Mouse (Mus musculus) CH12.LX (cell line): ENCODE measurements at regions not wholly inside any gene's neighbourhood (a gene's known extent, or its start where the extent isn't known, plus 50 kb on each side); places are given as distances from the start of the nearest gene placed in this dataset.

ENCODE experiments used
- DNase-seq: peaks from one replicate; pipeline ENCODE4 v3.0.0-alpha.2; 2013; ENCODE audit errors: extremely low read depth
- H3K27ac ChIP-seq: 2 replicates; pipeline ENCODE4 v1.5.1; 2012; ENCODE audit warnings: low read depth, mild to moderate bottlenecking, control low read depth, moderate library complexity; ENCODE audit not compliant: insufficient read depth
- H3K27me3 ChIP-seq: replicated peaks from 2 replicates; pipeline ENCODE3; 2012; ENCODE audit warnings: inconsistent platforms
- H3K36me3 ChIP-seq, 2 experiments: replicated peaks in 1 of 2; 2 replicates each; pipeline versions ENCODE3 to v1.6.1; 2012; ENCODE audit warnings: inconsistent platforms in 1 of 2, low read length in 1 of 2, mild to moderate bottlenecking in 1 of 2, mixed read lengths in 1 of 2, moderate library complexity in 1 of 2; ENCODE audit not compliant: control insufficient read depth in 1 of 2, insufficient read depth in 1 of 2
- H3K4me1 ChIP-seq, 2 experiments: 2 replicates each; pipeline ENCODE4 v1.6.1; 2012; ENCODE audit warnings: inconsistent platforms in 1 of 2, moderate library complexity in 1 of 2; ENCODE audit not compliant: insufficient read depth in 2 of 2, control insufficient read depth in 1 of 2
- H3K4me2 ChIP-seq: 2 replicates; pipeline ENCODE4 v1.6.1; 2012; ENCODE audit warnings: low read depth, mild to moderate bottlenecking, control low read depth; ENCODE audit not compliant: poor library complexity, insufficient read depth, severe bottlenecking
- H3K4me3 ChIP-seq, 3 experiments: fragments of 150-350 bp in 1 of 3; sonication (generic) in 1 of 3; replicated peaks in 1 of 3; 2 replicates each; pipeline versions ENCODE3 to v1.5.1; 2011 to 2012; ENCODE audit warnings: low read depth in 2 of 3, low read length in 2 of 3, mild to moderate bottlenecking in 2 of 3, moderate library complexity in 2 of 3, control low read depth in 1 of 3, improper control_type of control experiment in 1 of 3, inconsistent platforms in 1 of 3, mixed read lengths in 1 of 3; ENCODE audit not compliant: poor library complexity in 1 of 3
- H3K79me2 ChIP-seq: replicated peaks from 2 replicates; pipeline ENCODE4 v1.6.1; 2012; ENCODE audit warnings: mild to moderate bottlenecking, moderate library complexity; ENCODE audit not compliant: control insufficient read depth, poor library complexity, insufficient read depth, severe bottlenecking; ENCODE audit errors: extremely low read depth
- H3K9ac ChIP-seq: 2 replicates; pipeline ENCODE4 v1.6.1; 2012; ENCODE audit warnings: low read depth, mild to moderate bottlenecking, control low read depth, moderate library complexity; ENCODE audit not compliant: insufficient read depth
- H3K9me3 ChIP-seq: replicated peaks from 2 replicates; pipeline ENCODE3; 2012; ENCODE audit warnings: low read length, inconsistent platforms, mixed read lengths
- BHLHE40 ChIP-seq: IDR thresholded peaks from 2 replicates; pipeline ENCODE4 v1.6.1; 2011; ENCODE audit warnings: mild to moderate bottlenecking, low read depth, low read length, improper control_type of control experiment
- CHD1 ChIP-seq: IDR thresholded peaks from 2 replicates; pipeline ENCODE4 v1.6.1; 2012; ENCODE audit warnings: low read depth, low read length, improper control_type of control experiment, inconsistent platforms
- E2F4 ChIP-seq: IDR thresholded peaks from 2 replicates; pipeline ENCODE4 v1.6.1; 2011; ENCODE audit warnings: low read depth, low read length, improper control_type of control experiment; ENCODE audit not compliant: insufficient replicate concordance
- ELF1 ChIP-seq: IDR thresholded peaks from 2 replicates; pipeline ENCODE4 v1.6.1; 2014; ENCODE audit warnings: low read depth, mild to moderate bottlenecking, inconsistent platforms, low read length, improper control_type of control experiment
- EP300 ChIP-seq: IDR thresholded peaks from 2 replicates; pipeline ENCODE4 v1.6.1; 2011; ENCODE audit warnings: low read length, improper control_type of control experiment
- HCFC1 ChIP-seq: IDR thresholded peaks from 2 replicates; pipeline ENCODE4 v1.6.1; 2012; ENCODE audit warnings: low read depth, mild to moderate bottlenecking, inconsistent platforms, low read length, improper control_type of control experiment
- JUN ChIP-seq: IDR thresholded peaks from 2 replicates; pipeline ENCODE4 v1.6.1; 2011; ENCODE audit warnings: low read depth, mild to moderate bottlenecking, low read length, improper control_type of control experiment, moderate library complexity; ENCODE audit not compliant: insufficient read depth
- JUND ChIP-seq: conservative IDR thresholded peaks from 2 replicates; pipeline ENCODE4 v1.6.1; 2011; ENCODE audit warnings: low read depth, low read length, improper control_type of control experiment
- KAT2A ChIP-seq: IDR thresholded peaks from 2 replicates; pipeline ENCODE4 v1.6.1; 2012; ENCODE audit warnings: low read length, improper control_type of control experiment, inconsistent platforms; ENCODE audit not compliant: insufficient replicate concordance
- MAFK ChIP-seq: IDR thresholded peaks from 2 replicates; pipeline ENCODE4 v1.6.1; 2011; ENCODE audit warnings: low read length, improper control_type of control experiment; ENCODE audit not compliant: insufficient replicate concordance
- MAX ChIP-seq: IDR thresholded peaks from 2 replicates; pipeline ENCODE4 v1.6.1; 2011; ENCODE audit warnings: low read length, improper control_type of control experiment
- MAZ ChIP-seq: IDR thresholded peaks from 2 replicates; pipeline ENCODE4 v1.6.1; 2012; ENCODE audit warnings: low read depth, mild to moderate bottlenecking, inconsistent platforms, low read length, improper control_type of control experiment, moderate library complexity
- MEF2A ChIP-seq: IDR thresholded peaks from 2 replicates; pipeline ENCODE4 v1.6.1; 2014; ENCODE audit warnings: low read depth, mild to moderate bottlenecking, inconsistent platforms, low read length, improper control_type of control experiment, borderline replicate concordance
- MXI1 ChIP-seq: IDR thresholded peaks from 2 replicates; pipeline ENCODE4 v1.6.1; 2011; ENCODE audit warnings: mild to moderate bottlenecking, low read depth, low read length, improper control_type of control experiment
- NELFE ChIP-seq: IDR thresholded peaks from 2 replicates; pipeline ENCODE4 v1.6.1; 2011; ENCODE audit warnings: low read depth, low read length, improper control_type of control experiment
- PAX5 ChIP-seq: IDR thresholded peaks from 2 replicates; pipeline ENCODE4 v1.6.1; 2012; ENCODE audit warnings: low read length, inconsistent platforms, mixed read lengths
- POLR2A ChIP-seq: IDR thresholded peaks from 2 replicates; pipeline ENCODE4 v1.6.1; 2011; ENCODE audit warnings: low read depth, mild to moderate bottlenecking, improper control_type of control experiment, low read length
- POLR2AphosphoS2 ChIP-seq: IDR thresholded peaks from 2 replicates; pipeline ENCODE4 v1.6.1; 2011; ENCODE audit warnings: low read depth, low read length, improper control_type of control experiment
- RAD21 ChIP-seq: IDR thresholded peaks from 2 replicates; pipeline ENCODE4 v1.6.1; 2011; ENCODE audit warnings: low read depth, mild to moderate bottlenecking, low read length, improper control_type of control experiment, moderate library complexity
- RCOR1 ChIP-seq: conservative IDR thresholded peaks from 2 replicates; pipeline ENCODE4 v1.6.1; 2012; ENCODE audit warnings: low read depth, mild to moderate bottlenecking, inconsistent platforms, low read length, improper control_type of control experiment
- SIN3A ChIP-seq: IDR thresholded peaks from 2 replicates; pipeline ENCODE4 v1.6.1; 2012; ENCODE audit warnings: low read length, improper control_type of control experiment, inconsistent platforms
- SMC3 ChIP-seq: IDR thresholded peaks from 2 replicates; pipeline ENCODE4 v1.6.1; 2011; ENCODE audit warnings: low read depth, low read length, improper control_type of control experiment
- USF1 ChIP-seq: IDR thresholded peaks from 2 replicates; pipeline ENCODE4 v1.6.1; 2014; ENCODE audit warnings: low read depth, mild to moderate bottlenecking, inconsistent platforms, low read length, improper control_type of control experiment
- ZKSCAN1 ChIP-seq: IDR thresholded peaks from 2 replicates; pipeline ENCODE4 v1.6.1; 2012; ENCODE audit warnings: low read depth, inconsistent platforms, low read length, improper control_type of control experiment, borderline replicate concordance
- ZMIZ1 ChIP-seq: IDR thresholded peaks from 2 replicates; pipeline ENCODE4 v1.6.1; 2012; ENCODE audit warnings: low read depth, mild to moderate bottlenecking, inconsistent platforms, low read length, improper control_type of control experiment
- ZNF384 ChIP-seq: IDR thresholded peaks from 2 replicates; pipeline ENCODE4 v1.6.1; 2012; ENCODE audit warnings: low read depth, low read length, improper control_type of control experiment, inconsistent platforms
- dilution Hi-C: fragments of 300-500 bp; cut with MboI; formaldehyde crosslinking; loops from 2 replicates; pipeline ENCODE4 v1.14.3; 2020; ENCODE audit warnings: low sequenced_read_pairs; ENCODE audit not compliant: extremely low pct_unique_long_range_greater_than_20kb, extremely low pct_ligation_motif_present
- in situ Hi-C: fragments of 300-500 bp; cut with MboI; formaldehyde crosslinking; loops from 3 replicates; pipeline ENCODE4 v1.14.3; 2019; ENCODE audit warnings: low sequenced_read_pairs, low pct_ligation_motif_present, low pct_unique_long_range_greater_than_20kb, mixed read lengths

DNA sequence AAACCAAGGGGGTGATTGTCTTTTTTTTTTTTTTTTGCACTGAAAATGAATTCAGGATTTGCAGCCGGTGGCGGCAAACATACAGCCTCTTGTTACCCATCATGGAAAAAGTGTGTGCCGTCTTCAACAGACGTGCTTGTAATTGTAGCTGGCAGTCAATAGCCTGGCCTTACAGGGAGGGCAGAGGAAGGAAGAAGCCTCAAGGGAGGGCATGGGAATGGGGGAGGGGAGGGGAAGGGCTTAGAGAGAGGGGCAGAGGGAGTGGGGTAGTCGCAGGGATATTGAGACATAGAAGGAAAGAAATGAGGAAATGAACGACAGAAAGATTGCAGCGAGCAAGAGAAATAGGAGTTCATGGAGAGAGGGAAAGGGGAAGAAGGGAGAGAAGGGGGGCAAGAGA lies 137.4 kb upstream of the Zc3h12a start:
- Histone ChIP-seq H3K4me2 (no peak overlapping the region), H3K27ac (no peak overlapping the region), H3K79me2 (no peaks in the 10 kb centered on the region), H3K27me3 (peaks cover 59% of the 10 kb centered on the region), H3K4me3 (no peak overlapping the region), H3K4me1 (peaks cover 12 to 14% of the 10 kb centered on the region in 2 experiments), H3K9me3 (no peaks in the 10 kb centered on the region), H3K36me3 (no peaks in the 10 kb centered on the region), H3K9ac (no peak overlapping the region)
- no peak for DNase-seq
- dilution Hi-C loops: no loop called here
- TF ChIP-seq RAD21: no peak
- no peak for TF ChIP-seq E2F4
- no peak for TF ChIP-seq KAT2A
- no peak for TF ChIP-seq SIN3A
- TF ChIP-seq ZNF384: no peak
- TF ChIP-seq RCOR1: no peak
- no peak for TF ChIP-seq HCFC1
- TF ChIP-seq MAFK: no peak
- no peak for TF ChIP-seq BHLHE40
- TF ChIP-seq JUND: no peak
- TF ChIP-seq ZKSCAN1: no peak
- no peak for TF ChIP-seq MAZ
- TF ChIP-seq NELFE: no peak
- in situ Hi-C loops: no loop called here

DNA sequence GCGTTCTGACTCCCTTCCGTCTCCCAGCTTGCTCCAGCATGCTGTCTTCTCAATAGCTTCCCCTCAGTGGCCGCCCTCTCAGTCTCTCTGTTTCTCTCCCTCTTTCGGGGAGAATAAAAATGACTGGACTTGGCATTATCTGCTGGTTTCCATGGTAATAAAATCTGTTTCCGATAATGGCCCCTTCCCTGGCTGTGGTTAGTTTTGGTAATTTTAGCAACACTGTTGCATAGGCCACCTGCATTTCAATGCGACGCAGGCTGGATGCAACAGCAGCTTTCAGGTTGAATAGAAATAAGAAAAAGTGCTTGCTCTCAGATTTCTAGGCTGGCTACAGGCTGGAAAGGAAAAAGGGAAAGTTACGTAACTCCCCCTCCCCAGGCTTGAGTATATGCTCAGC lies 133.9 kb upstream of the Zc3h12a start:
- Histone ChIP-seq H3K27me3 (peaks cover 77% of the 10 kb centered on the region), H3K9me3 (no peaks in the 10 kb centered on the region), H3K36me3 (no peaks in the 10 kb centered on the region), H3K4me3 (no peak overlapping the region), H3K4me2 (no peak overlapping the region), H3K79me2 (no peaks in the 10 kb centered on the region), H3K27ac (no peak overlapping the region), H3K9ac (no peak overlapping the region), H3K4me1 (peaks cover 11 to 12% of the 10 kb centered on the region in 2 experiments)
- TF ChIP-seq MAX (no peak), PAX5 (no peak)
- in situ Hi-C loops: no loop called here
- no peak for DNase-seq
- dilution Hi-C loops: no loop called here

DNA sequence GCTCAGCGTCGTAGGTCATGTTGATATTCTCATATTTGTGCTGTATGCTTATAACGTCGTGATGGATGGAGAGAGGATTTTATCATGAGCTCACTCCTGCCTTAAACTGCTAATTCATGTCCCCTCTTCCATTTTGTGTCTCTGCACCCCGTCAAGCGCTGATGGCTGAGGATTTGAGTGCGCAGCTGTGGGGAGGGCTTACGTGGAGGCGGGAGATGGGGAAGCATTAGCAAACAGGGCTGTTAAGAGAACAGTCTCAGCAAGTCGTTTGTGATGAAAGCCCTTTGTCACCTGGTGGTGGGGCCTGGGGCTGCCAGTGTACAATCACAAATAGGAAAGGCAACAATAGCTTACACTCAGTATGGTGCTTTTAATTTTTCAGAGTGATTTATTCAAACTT lies 131.7 kb upstream of the Zc3h12a start:
- H3K4me2 ChIP-seq: no peak overlapping the region
- DNase-seq: no peak
- no peak overlapping the region for H3K9ac ChIP-seq
- in situ Hi-C loops (no loop called here), dilution Hi-C loops (no loop called here)
- H3K4me3 ChIP-seq: no peak overlapping the region
- H3K4me1 ChIP-seq: no peaks in the 10 kb centered on the region
- peaks cover 93% of the 10 kb centered on the region for H3K27me3 ChIP-seq
- H3K9me3 ChIP-seq: no peaks in the 10 kb centered on the region
- no peaks in the 10 kb centered on the region for H3K36me3 ChIP-seq
- TF ChIP-seq MXI1: no peak
- TF ChIP-seq MEF2A: no peak
- TF ChIP-seq SMC3: no peak
- TF ChIP-seq KAT2A: no peak
- no peak for TF ChIP-seq RCOR1
- no peak for TF ChIP-seq USF1
- TF ChIP-seq ZMIZ1: no peak
- TF ChIP-seq POLR2AphosphoS2: no peak
- TF ChIP-seq ELF1: no peak
- no peak for TF ChIP-seq POLR2A
- TF ChIP-seq JUN: no peak
- TF ChIP-seq ZNF384: no peak
- TF ChIP-seq EP300: no peak
- no peak for TF ChIP-seq CHD1
- TF ChIP-seq, all 38 proteins: peak for 0
- no peak overlapping the region for H3K27ac ChIP-seq
- no peaks in the 10 kb centered on the region for H3K79me2 ChIP-seq
